Mouse (Mus musculus) neural tube, embryonic 13.5 days (tissue): ENCODE data around the gene Ncor2. TPM values are rescaled to one million over a fixed set of nuclear protein-coding genes. Genes with fewer than 3 reads are reported as not detected.

Source experiments
- ATAC-seq: fragments of 200-750 bp; cut with Nextera tagmentation; 2 replicates; pipeline ENCODE4 v1.8.0; 2017; ENCODE audit warnings: low read depth, mild to moderate bottlenecking, moderate TSS enrichment, moderate library complexity
- H3K27ac ChIP-seq: fragments of 300-500 bp; sonication (generic); replicated peaks from 2 replicates; pipeline ENCODE4 v1.5.1; 2015; ENCODE audit warnings: moderate library complexity, mild to moderate bottlenecking, inconsistent platforms
- H3K27me3 ChIP-seq: fragments of 300-500 bp; sonication (generic); 2 replicates; pipeline ENCODE4 v1.6.1; 2015; ENCODE audit warnings: mild to moderate bottlenecking, inconsistent platforms
- H3K36me3 ChIP-seq: fragments of 300-500 bp; sonication (generic); 2 replicates; pipeline ENCODE4 v1.6.1; 2015; ENCODE audit warnings: mild to moderate bottlenecking, inconsistent platforms
- H3K4me1 ChIP-seq: fragments of 300-500 bp; sonication (generic); replicated peaks from 2 replicates; pipeline ENCODE4 v1.6.1; 2015; ENCODE audit warnings: inconsistent platforms
- H3K4me2 ChIP-seq: fragments of 300-500 bp; sonication (generic); 2 replicates; pipeline ENCODE4 v1.6.1; 2015; ENCODE audit warnings: inconsistent platforms, mild to moderate bottlenecking, moderate library complexity
- H3K4me3 ChIP-seq: fragments of 300-500 bp; sonication (generic); 2 replicates; pipeline ENCODE4 v1.5.1; 2015; ENCODE audit warnings: mild to moderate bottlenecking, inconsistent platforms
- H3K9ac ChIP-seq: fragments of 300-500 bp; sonication (generic); 2 replicates; pipeline ENCODE4 v1.6.1; 2015; ENCODE audit warnings: moderate library complexity, mild to moderate bottlenecking, inconsistent platforms
- H3K9me3 ChIP-seq: fragments of 300-500 bp; sonication (generic); 2 replicates; pipeline ENCODE4 v1.6.1; 2016; ENCODE audit warnings: inconsistent platforms
- WGBS: fragments of 180-500 bp; shearing (Covaris S2); methylation state at CpG from one replicate; pipeline ENCODE4 v1.1.7; 2015; 5-methylcytosine and 5-hydroxymethylcytosine counted together
- polyA plus RNA-seq: library from polyadenylated mRNA; unstranded; fragments of >200 nt; fragmentation: Nextera tagmentation; extraction: Ambion mirVana; gene quantifications from 2 replicates; pipeline ENCODE4 v1.2.1, GENCODE M21; 2015

Gene Ncor2
- polyA plus RNA-seq, 1 experiment from 2014 or later, result 29.2 TPM

DNA sequence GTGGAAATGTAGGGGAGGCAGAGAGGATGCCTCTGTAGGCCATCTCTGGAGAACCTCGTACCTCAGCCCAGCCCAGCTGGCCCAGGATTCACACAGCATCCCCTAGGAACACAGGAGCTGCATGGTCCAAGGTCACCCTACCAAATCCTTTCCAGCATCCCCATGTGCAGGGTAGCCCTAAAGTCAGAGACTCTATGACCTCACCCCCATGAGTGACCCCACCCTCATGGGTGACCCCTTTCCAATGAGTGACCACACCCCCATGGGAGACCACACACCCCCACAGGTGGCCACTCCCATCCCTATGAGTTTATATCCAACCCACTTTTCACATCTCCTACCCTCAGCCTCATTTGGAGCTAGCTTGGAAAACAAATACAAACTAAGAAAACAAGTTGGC is 51.1 kb downstream of the Ncor2 start:
- no peak overlapping the region for H3K9ac ChIP-seq
- ATAC-seq, result no peak
- 95% methylated on average over 1 of the region's 1 CpGs for whole genome bisulfite sequencing
- no peaks in the 10 kb centered on the region for H3K27me3 ChIP-seq
- peaks cover 94% of the 10 kb centered on the region for H3K4me1 ChIP-seq
- no peaks in the 10 kb centered on the region for H3K9me3 ChIP-seq
- H3K27ac ChIP-seq, result no peak overlapping the region
- H3K36me3 ChIP-seq, result no peaks in the 10 kb centered on the region
- no peak overlapping the region for H3K4me2 ChIP-seq
- H3K4me3 ChIP-seq, result no peak overlapping the region

GRCm38 (mm10) chr5:125127426-125127825 is 51.6 kb downstream of the Ncor2 start:
- peaks cover 92% of the 10 kb centered on the region for H3K4me1 ChIP-seq
- H3K4me3 ChIP-seq, result no peak overlapping the region
- no peak overlapping the region for H3K9ac ChIP-seq
- no peaks in the 10 kb centered on the region for H3K9me3 ChIP-seq
- ATAC-seq, result no peak
- no peaks in the 10 kb centered on the region for H3K27me3 ChIP-seq
- 0 out of 2 replicates have a peak, but pooled peaks cover 2% of the 10 kb centered on the region for H3K36me3 ChIP-seq
- WGBS, result 80% methylated on average over 4 of the region's 4 CpGs
- no peak overlapping the region for H3K27ac ChIP-seq
- no peak overlapping the region for H3K4me2 ChIP-seq

DNA sequence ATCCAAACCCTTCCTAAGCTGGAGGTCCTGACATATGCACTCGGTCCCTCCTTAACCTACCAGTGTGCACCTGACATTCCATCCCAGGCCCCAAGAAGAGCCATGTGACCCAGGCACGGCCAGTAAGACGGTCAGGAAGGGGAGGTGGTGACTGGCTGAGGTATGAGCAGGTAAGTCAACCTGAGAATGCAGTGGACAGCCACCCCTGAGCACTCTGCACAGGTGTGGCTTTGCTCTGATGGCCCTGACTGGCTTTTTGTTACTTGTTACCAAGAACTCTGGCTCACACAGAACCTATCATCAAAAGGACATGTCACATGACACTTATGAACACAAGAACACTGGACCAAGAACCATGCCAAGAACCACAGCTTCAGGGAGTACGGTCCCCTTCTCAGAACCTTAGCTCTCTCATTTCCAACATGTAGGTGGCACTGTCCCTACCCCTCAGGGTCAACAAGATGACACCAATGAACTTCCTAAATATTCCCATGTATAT is 53.0 kb downstream of the Ncor2 start:
- no peaks in the 10 kb centered on the region for H3K9me3 ChIP-seq
- peak overlapping the region; percentile 18; the same call in 1 of the 2 replicates for H3K9ac ChIP-seq
- H3K4me3 ChIP-seq, result no peak overlapping the region
- no peak for ATAC-seq
- H3K36me3 ChIP-seq, result 0 out of 2 replicates have a peak, but pooled peaks cover 8% of the 10 kb centered on the region
- peak overlapping the region; percentile 42; the same call in 1 of the 2 replicates for H3K27ac ChIP-seq
- H3K4me1 ChIP-seq, result peaks cover 92% of the 10 kb centered on the region
- no peaks in the 10 kb centered on the region for H3K27me3 ChIP-seq
- no peak overlapping the region for H3K4me2 ChIP-seq
- 83% methylated on average over 4 of the region's 4 CpGs for WGBS

DNA sequence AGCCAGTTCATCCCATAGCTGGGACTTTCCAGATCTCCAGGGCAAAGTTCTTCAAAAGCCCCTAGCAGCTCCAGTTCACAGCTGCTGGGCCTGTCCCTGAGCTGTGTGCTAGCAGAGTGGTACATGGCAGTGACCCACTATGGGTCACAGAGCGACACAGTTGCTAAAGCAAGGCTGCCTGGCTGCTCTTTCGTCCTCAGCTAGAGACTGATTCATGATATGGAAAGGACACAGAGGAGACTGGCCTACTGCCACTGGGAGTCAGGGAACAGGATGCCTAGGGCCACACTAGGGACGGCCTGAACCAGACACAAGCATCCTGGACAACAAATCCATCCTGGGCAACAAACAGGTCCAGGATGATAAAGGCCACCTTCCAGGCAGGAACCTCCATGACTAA is 53.8 kb downstream of the Ncor2 start:
- 0 out of 2 replicates have a peak, but pooled peaks cover 8% of the 10 kb centered on the region for H3K36me3 ChIP-seq
- H3K4me2 ChIP-seq, result no peak overlapping the region
- no peak overlapping the region for H3K4me3 ChIP-seq
- ATAC-seq, result no peak
- 0 out of 2 replicates have a peak overlapping the region, but pooled peaks have one; percentile 17 for H3K9ac ChIP-seq
- no peaks in the 10 kb centered on the region for H3K27me3 ChIP-seq
- peak overlapping the region; percentile 42 for H3K27ac ChIP-seq
- H3K4me1 ChIP-seq, result peaks cover 92% of the 10 kb centered on the region
- 71% methylated on average over 3 of the region's 3 CpGs for WGBS
- no peaks in the 10 kb centered on the region for H3K9me3 ChIP-seq

GRCm38 (mm10) chr5:125124002-125124401 is 55.0 kb downstream of the Ncor2 start:
- Histone ChIP-seq H3K4me1 (peaks cover 87% of the 10 kb centered on the region), H3K27ac (peak overlapping the region; percentile 33; the same call in 1 of the 2 replicates), H3K9me3 (no peaks in the 10 kb centered on the region), H3K4me3 (no peak overlapping the region), H3K36me3 (peaks cover 13% of the 10 kb centered on the region), H3K4me2 (no peak overlapping the region), H3K27me3 (no peaks in the 10 kb centered on the region), H3K9ac (no peak overlapping the region)
- ATAC-seq, result no peak
- 68% methylated on average over 7 of the region's 7 CpGs for WGBS

- Histone ChIP-seq H3K4me3 (no peak overlapping the region), H3K9me3 (no peaks in the 10 kb centered on the region), H3K27me3 (no peaks in the 10 kb centered on the region), H3K27ac (peak overlapping the region; percentile 35; the same call in 1 of the 2 replicates), H3K36me3 (peaks cover 21% of the 10 kb centered on the region), H3K4me1 (peaks cover 79% of the 10 kb centered on the region), H3K9ac (peak overlapping the region; percentile 17; the same call in 1 of the 2 replicates), H3K4me2 (no peak overlapping the region)
- ATAC-seq, result no peak
- 26% methylated on average over 3 of the region's 3 CpGs for WGBS
Measured at GRCm38 (mm10) chr5:125123206-125123605, 55.8 kb downstream of the Ncor2 start.

- Histone ChIP-seq H3K4me2 (no peak overlapping the region), H3K4me1 (peaks cover 73% of the 10 kb centered on the region), H3K9me3 (no peaks in the 10 kb centered on the region), H3K4me3 (no peak overlapping the region), H3K9ac (no peak overlapping the region), H3K27me3 (no peaks in the 10 kb centered on the region), H3K27ac (peak overlapping the region; percentile 35; the same call in 1 of the 2 replicates), H3K36me3 (peaks cover 28% of the 10 kb centered on the region)
- no peak for ATAC-seq
- WGBS, result 84% methylated on average over 7 of the region's 7 CpGs
Measured at GRCm38 (mm10) chr5:125122546-125122945, 56.5 kb downstream of the Ncor2 start.

DNA sequence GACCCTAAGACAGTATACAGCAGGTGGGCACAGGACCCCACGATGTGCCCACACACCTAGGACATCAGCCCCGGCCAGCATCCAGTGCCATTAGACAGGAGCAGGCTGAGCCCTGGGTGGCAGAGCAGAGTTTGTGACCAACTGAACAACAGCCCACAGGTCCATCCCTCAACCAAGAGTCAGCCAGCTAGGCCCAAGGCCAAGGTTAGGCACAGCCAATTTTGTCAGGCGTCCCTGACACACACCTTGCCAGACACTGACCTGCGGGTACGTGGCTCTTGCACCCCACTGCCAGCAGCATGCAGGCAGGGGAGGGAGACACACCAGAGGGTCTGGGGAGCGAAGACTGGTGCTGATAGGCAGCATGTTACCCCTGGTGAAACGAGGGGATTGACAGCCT is 57.0 kb downstream of the Ncor2 start:
- 89% methylated on average over 7 of the region's 7 CpGs for WGBS
- Histone ChIP-seq H3K4me1 (peaks cover 69% of the 10 kb centered on the region), H3K27ac (0 out of 2 replicates have a peak overlapping the region, but pooled peaks have one; percentile 49), H3K27me3 (no peaks in the 10 kb centered on the region), H3K36me3 (peaks cover 33% of the 10 kb centered on the region), H3K9ac (no peak overlapping the region), H3K9me3 (no peaks in the 10 kb centered on the region), H3K4me3 (no peak overlapping the region), H3K4me2 (no peak overlapping the region)
- no peak for ATAC-seq

DNA sequence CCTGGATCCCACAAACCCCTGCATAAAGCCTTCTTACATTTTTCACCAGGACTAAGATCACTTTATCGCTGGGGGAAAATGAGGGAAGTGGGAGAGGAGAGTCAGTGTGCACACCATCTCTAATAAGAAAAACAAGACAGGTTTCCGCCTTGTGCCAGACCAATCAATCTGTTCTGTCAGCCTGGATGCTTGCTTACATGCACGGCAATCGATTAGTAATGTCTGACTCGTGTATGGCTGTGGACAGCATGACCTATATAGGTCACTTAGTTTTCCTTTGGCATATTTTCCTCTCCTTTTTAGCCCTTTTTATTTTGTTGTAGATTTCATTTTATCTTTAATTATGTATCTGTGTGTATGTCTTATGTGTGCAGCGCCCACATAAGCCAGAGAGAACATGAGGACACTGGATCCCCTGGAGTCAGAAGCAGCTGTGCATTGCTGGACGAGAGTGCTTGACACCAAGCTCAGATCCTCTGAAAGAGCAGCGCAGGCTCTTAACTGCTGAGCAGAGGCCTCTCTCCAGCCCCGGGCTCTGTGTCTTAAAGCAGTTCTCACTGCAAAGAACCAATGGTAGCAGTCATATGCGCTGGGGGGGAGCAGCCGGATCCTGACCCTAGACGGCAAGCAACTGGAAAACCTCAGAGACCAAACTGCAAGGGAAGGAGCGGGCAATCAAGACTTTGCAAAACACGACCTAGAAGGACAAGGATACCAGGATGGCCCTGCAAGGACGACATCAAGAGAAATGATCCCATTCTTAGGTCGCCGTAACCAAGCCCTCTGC is 58.3 kb downstream of the Ncor2 start:
- Histone ChIP-seq H3K4me3 (no peak overlapping the region), H3K9ac (0 out of 2 replicates have a peak overlapping the region, but pooled peaks have one; percentile 17), H3K4me2 (no peak overlapping the region), H3K36me3 (peaks cover 46% of the 10 kb centered on the region), H3K27me3 (no peaks in the 10 kb centered on the region), H3K4me1 (peaks cover 61% of the 10 kb centered on the region), H3K9me3 (no peaks in the 10 kb centered on the region), H3K27ac (peak overlapping the region; percentile 49)
- 68% methylated on average over 17 of the region's 17 CpGs for WGBS
- ATAC-seq, result no peak

DNA sequence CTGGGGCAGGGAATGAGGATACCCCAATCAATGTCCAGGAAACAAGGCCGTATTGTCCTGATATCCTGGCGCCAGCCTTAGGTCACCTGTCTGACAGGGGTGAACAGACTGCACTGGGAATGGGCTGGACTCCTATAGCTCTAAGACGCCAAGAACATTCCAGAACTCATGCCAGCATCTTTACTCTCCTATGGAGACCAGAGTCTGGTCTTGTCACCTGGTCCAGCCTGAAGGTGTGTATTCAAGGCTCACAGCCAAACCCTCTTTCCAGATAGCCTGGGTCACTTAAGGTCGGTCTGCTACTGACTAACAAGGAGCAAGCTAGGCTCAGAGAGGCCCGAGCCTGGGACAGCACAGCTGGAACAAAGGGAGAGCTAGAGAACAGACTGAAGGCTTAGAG is 61.8 kb downstream of the Ncor2 start:
- peaks cover 60% of the 10 kb centered on the region for H3K36me3 ChIP-seq

GRCm38 (mm10) chr5:125113029-125113428 is 66.0 kb downstream of the Ncor2 start:
- peak; percentile 77 for ATAC-seq
- 34% methylated on average over 5 of the region's 5 CpGs for WGBS
- Histone ChIP-seq H3K36me3 (peaks cover 59% of the 10 kb centered on the region), H3K27me3 (no peaks in the 10 kb centered on the region), H3K9ac (peak overlapping the region; percentile 51), H3K4me1 (peaks cover 49% of the 10 kb centered on the region), H3K4me3 (no peak overlapping the region), H3K4me2 (no peak overlapping the region), H3K9me3 (no peaks in the 10 kb centered on the region), H3K27ac (peak overlapping the region; percentile 84)

More for the DNA sequence above, 61.8 kb downstream of the Ncor2 start:
- no peak for ATAC-seq
- H3K9me3 ChIP-seq, result no peaks in the 10 kb centered on the region
- WGBS, result 86% methylated on average over 5 of the region's 5 CpGs
- no peak overlapping the region for H3K9ac ChIP-seq
- H3K27me3 ChIP-seq, result no peaks in the 10 kb centered on the region
- H3K4me2 ChIP-seq, result no peak overlapping the region
- H3K27ac ChIP-seq, result no peak overlapping the region
- H3K4me1 ChIP-seq, result peaks cover 50% of the 10 kb centered on the region
- no peak overlapping the region for H3K4me3 ChIP-seq

DNA sequence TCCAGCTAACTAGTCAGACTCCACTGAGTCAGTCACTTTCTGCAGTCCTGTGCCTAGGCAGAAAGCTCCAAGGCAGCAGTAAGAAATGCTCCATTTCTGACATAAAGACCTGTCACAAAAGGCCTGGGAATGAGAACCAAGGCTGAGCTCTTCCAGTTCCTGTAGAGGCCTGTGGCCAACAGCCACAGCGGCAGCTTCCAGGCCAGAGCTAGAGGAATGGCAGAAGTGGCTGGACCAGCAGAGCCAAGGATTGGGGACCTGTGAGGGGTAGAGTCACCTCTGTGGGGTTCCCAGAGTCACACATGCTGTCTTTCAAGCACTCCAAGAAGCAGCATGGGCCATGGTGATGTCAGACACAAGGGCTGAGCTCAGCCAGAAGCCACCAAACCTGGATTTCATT is 66.4 kb downstream of the Ncor2 start:
- Histone ChIP-seq H3K9ac (peak overlapping the region; percentile 51), H3K27me3 (no peaks in the 10 kb centered on the region), H3K9me3 (no peaks in the 10 kb centered on the region), H3K27ac (peak overlapping the region; percentile 84), H3K4me2 (no peak overlapping the region), H3K4me1 (peaks cover 49% of the 10 kb centered on the region), H3K36me3 (peaks cover 59% of the 10 kb centered on the region), H3K4me3 (no peak overlapping the region)
- no peak for ATAC-seq
- WGBS, result 83% methylated on average over 1 of the region's 1 CpGs
